Mouse (Mus musculus) lung, embryonic 16.5 days (tissue): Measurements from ENCODE around the gene Isg20l2. TPM values are rescaled to one million over a fixed set of nuclear protein-coding genes. Genes with fewer than 3 reads are reported as not detected.

Source experiments
- ATAC-seq: fragments of 200-750 bp; cut with Nextera tagmentation; 2 replicates; pipeline ENCODE4 v1.8.0; 2017; ENCODE audit warnings: low read depth, mild to moderate bottlenecking, moderate library complexity
- H3K27ac ChIP-seq: fragments of 300-500 bp; sonication (generic); 2 replicates; pipeline ENCODE4 v1.5.1; 2014; ENCODE audit warnings: mild to moderate bottlenecking, control low read depth, low read length
- H3K27me3 ChIP-seq: fragments of 300-500 bp; sonication (generic); 2 replicates; pipeline ENCODE4 v1.6.1; 2014; ENCODE audit warnings: low read depth, low read length, mixed read lengths; ENCODE audit not compliant: control insufficient read depth, insufficient read depth
- H3K36me3 ChIP-seq: fragments of 300-500 bp; sonication (generic); 2 replicates; pipeline ENCODE4 v1.6.1; 2014; ENCODE audit warnings: low read length; ENCODE audit not compliant: control insufficient read depth, insufficient read depth
- H3K4me1 ChIP-seq: fragments of 300-500 bp; sonication (generic); replicated peaks from 2 replicates; pipeline ENCODE4 v1.6.1; 2014; ENCODE audit warnings: low read length, mixed read lengths; ENCODE audit not compliant: control insufficient read depth, insufficient read depth
- H3K4me2 ChIP-seq: fragments of 300-500 bp; sonication (generic); 2 replicates; pipeline ENCODE4 v1.6.1; 2014; ENCODE audit warnings: low read depth, low read length, control low read depth
- H3K4me3 ChIP-seq: fragments of 300-500 bp; sonication (generic); 2 replicates; pipeline ENCODE4 v1.5.1; 2014; ENCODE audit warnings: mild to moderate bottlenecking, low read length, control low read depth
- H3K9ac ChIP-seq: fragments of 300-500 bp; sonication (generic); 2 replicates; pipeline ENCODE4 v1.6.1; 2014; ENCODE audit warnings: low read length, control low read depth
- H3K9me3 ChIP-seq: fragments of 300-500 bp; sonication (generic); 2 replicates; pipeline ENCODE4 v1.6.1; 2016; ENCODE audit warnings: low read length; ENCODE audit not compliant: control insufficient read depth
- WGBS: fragments of 180-500 bp; shearing (Covaris S2); extraction: QIAGEN DNeasy Blood & Tissue Kit; methylation state at CpG from one replicate; pipeline ENCODE4 v1.1.7; 2014; 5-methylcytosine and 5-hydroxymethylcytosine counted together
- polyA plus RNA-seq: library from polyadenylated mRNA; unstranded; fragments of >200 nt; fragmentation: Nextera tagmentation; extraction: Ambion mirVana; gene quantifications from 2 replicates; pipeline ENCODE4 v1.2.1, GENCODE M21; 2015

Gene Isg20l2
- polyA plus RNA-seq, 1 experiment from 2014 or later, result 54.8 TPM

GRCm38 (mm10) chr3:87907906-87908305 lies 22.2 kb upstream of the Isg20l2 start:
- no peaks in the 10 kb centered on the region for H3K36me3 ChIP-seq
- H3K9me3 ChIP-seq, result no peaks in the 10 kb centered on the region
- peaks cover 35% of the 10 kb centered on the region for H3K4me1 ChIP-seq
- peak overlapping the region; percentile 86 for H3K4me2 ChIP-seq
- ATAC-seq, result no peak
- no peaks in the 10 kb centered on the region for H3K27me3 ChIP-seq
- 0% methylated on average over 1 of the region's 1 CpGs for WGBS
- H3K9ac ChIP-seq, result peak overlapping the region; percentile 99
- peak overlapping the region; percentile 98 for H3K4me3 ChIP-seq
- H3K27ac ChIP-seq, result peak overlapping the region; percentile 98

DNA sequence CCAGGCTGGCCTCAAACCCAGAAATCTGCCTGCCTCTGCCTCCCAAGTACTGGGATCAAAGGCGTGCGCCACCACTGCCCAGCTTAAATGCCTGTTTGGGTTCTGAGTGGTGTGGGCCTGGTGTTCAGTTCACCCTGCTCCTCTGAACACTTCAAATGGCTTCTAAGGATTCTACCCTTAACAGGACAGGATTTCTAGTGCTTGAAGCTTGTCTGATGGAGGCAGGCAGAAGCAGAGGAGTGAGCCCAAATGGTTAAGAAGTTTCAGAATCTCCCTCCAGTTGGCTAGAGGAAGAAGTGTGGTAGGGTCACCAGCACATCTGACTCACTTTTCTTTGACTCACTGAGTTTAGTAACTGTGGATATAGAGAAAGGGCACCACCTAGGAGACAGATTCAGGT lies 20.7 kb upstream of the Isg20l2 start:
- Histone ChIP-seq H3K36me3 (peaks cover 10% of the 10 kb centered on the region; the same call in 1 of the 2 replicates), H3K4me1 (peaks cover 35% of the 10 kb centered on the region), H3K9me3 (no peaks in the 10 kb centered on the region), H3K4me2 (peak overlapping the region; percentile 49), H3K27ac (peak overlapping the region; percentile 98), H3K9ac (no peak overlapping the region; the same call in 1 of the 2 replicates), H3K4me3 (no peak overlapping the region), H3K27me3 (no peaks in the 10 kb centered on the region)
- WGBS, result 76% methylated on average over 2 of the region's 2 CpGs
- no peak for ATAC-seq

GRCm38 (mm10) chr3:87909874-87910273 lies 20.2 kb upstream of the Isg20l2 start:
- peak overlapping the region; percentile 45 for H3K4me3 ChIP-seq
- no peaks in the 10 kb centered on the region for H3K27me3 ChIP-seq
- ATAC-seq, result no peak
- peak overlapping the region; percentile 98 for H3K27ac ChIP-seq
- WGBS, result 6% methylated on average over 4 of the region's 4 CpGs
- peaks cover 35% of the 10 kb centered on the region for H3K4me1 ChIP-seq
- H3K36me3 ChIP-seq, result peaks cover 14% of the 10 kb centered on the region; the same call in 1 of the 2 replicates
- H3K4me2 ChIP-seq, result peak overlapping the region; percentile 49
- H3K9ac ChIP-seq, result peak overlapping the region; percentile 41
- no peaks in the 10 kb centered on the region for H3K9me3 ChIP-seq

- H3K9ac ChIP-seq, result peak overlapping the region; percentile 41
- no peaks in the 10 kb centered on the region for H3K9me3 ChIP-seq
- peak overlapping the region; percentile 98 for H3K27ac ChIP-seq
- H3K4me2 ChIP-seq, result peak overlapping the region; percentile 49
- peaks cover 35% of the 10 kb centered on the region for H3K4me1 ChIP-seq
- ATAC-seq, result peak; percentile 29
- peak overlapping the region; percentile 45 for H3K4me3 ChIP-seq
- 8% methylated on average over 12 of the region's 12 CpGs for WGBS
- no peaks in the 10 kb centered on the region for H3K27me3 ChIP-seq
- peaks cover 21% of the 10 kb centered on the region; the same call in 1 of the 2 replicates for H3K36me3 ChIP-seq
Measured at GRCm38 (mm10) chr3:87910573-87911141, 19.5 kb upstream of the Isg20l2 start.

- no peak overlapping the region for H3K9ac ChIP-seq
- ATAC-seq, result no peak
- no peak overlapping the region for H3K4me2 ChIP-seq
- H3K4me3 ChIP-seq, result no peak overlapping the region
- H3K27me3 ChIP-seq, result no peaks in the 10 kb centered on the region
- no peaks in the 10 kb centered on the region for H3K9me3 ChIP-seq
- WGBS, result 84% methylated on average over 7 of the region's 7 CpGs
- peaks cover 29% of the 10 kb centered on the region for H3K4me1 ChIP-seq
- H3K27ac ChIP-seq, result no peak overlapping the region
- H3K36me3 ChIP-seq, result peaks cover 31% of the 10 kb centered on the region
Measured at GRCm38 (mm10) chr3:87913491-87913890, 16.6 kb upstream of the Isg20l2 start.

- peaks cover 31% of the 10 kb centered on the region for H3K36me3 ChIP-seq
Measured at GRCm38 (mm10) chr3:87913891-87914290, 16.2 kb upstream of the Isg20l2 start.

GRCm38 (mm10) chr3:87916990-87917389 lies 13.1 kb upstream of the Isg20l2 start:
- Histone ChIP-seq H3K27me3 (no peaks in the 10 kb centered on the region), H3K36me3 (peaks cover 31% of the 10 kb centered on the region), H3K27ac (no peak overlapping the region), H3K9me3 (no peaks in the 10 kb centered on the region), H3K9ac (no peak overlapping the region), H3K4me3 (no peak overlapping the region), H3K4me2 (no peak overlapping the region), H3K4me1 (peaks cover 2% of the 10 kb centered on the region; the same call in 1 of the 2 replicates)
- 83% methylated on average over 1 of the region's 1 CpGs for WGBS
- ATAC-seq, result no peak

More at GRCm38 (mm10) chr3:87913891-87914290, 16.2 kb upstream of the Isg20l2 start:
- H3K27ac ChIP-seq, result no peak overlapping the region
- H3K4me2 ChIP-seq, result no peak overlapping the region
- ATAC-seq, result no peak
- no peaks in the 10 kb centered on the region for H3K27me3 ChIP-seq
- no peaks in the 10 kb centered on the region for H3K9me3 ChIP-seq
- H3K4me3 ChIP-seq, result no peak overlapping the region
- peaks cover 25% of the 10 kb centered on the region for H3K4me1 ChIP-seq
- WGBS, result 89% methylated on average over 10 of the region's 10 CpGs
- no peak overlapping the region for H3K9ac ChIP-seq

DNA sequence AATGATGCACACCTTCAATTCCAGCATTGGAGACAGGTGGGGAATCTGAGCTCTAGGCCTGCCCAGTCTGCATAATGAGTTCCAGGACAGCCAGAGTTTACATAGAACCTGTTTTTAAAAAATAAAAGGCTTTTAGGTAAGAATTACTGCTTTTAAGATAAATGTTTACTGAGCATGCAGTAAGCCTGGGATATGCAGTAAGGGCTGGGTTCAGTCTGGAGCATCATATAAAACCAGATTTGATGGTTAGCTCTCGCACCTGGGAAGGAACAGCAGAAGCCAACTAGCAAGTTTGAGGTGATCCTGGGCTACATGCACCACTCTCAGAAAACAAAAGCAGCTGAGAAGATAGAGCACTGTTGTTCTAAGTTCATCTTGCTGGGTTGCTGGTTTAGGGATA lies 11.6 kb upstream of the Isg20l2 start:
- no peak overlapping the region for H3K9ac ChIP-seq
- no peak overlapping the region for H3K27ac ChIP-seq
- H3K4me2 ChIP-seq, result no peak overlapping the region
- 84% methylated on average over 1 of the region's 1 CpGs for WGBS
- no peak overlapping the region for H3K4me3 ChIP-seq
- peaks cover 44% of the 10 kb centered on the region for H3K36me3 ChIP-seq
- ATAC-seq, result no peak
- H3K4me1 ChIP-seq, result peaks cover 2% of the 10 kb centered on the region; the same call in 1 of the 2 replicates
- no peaks in the 10 kb centered on the region for H3K27me3 ChIP-seq
- H3K9me3 ChIP-seq, result no peaks in the 10 kb centered on the region

GRCm38 (mm10) chr3:87919336-87920108 lies 10.6 kb upstream of the Isg20l2 start, which contains the start of gene Mrpl24:
Mrpl24 (plus strand) TSS chr3:87919506.
- Histone ChIP-seq H3K4me2 (peak within 1 kb of the TSS; percentile 62), H3K9me3 (no peaks in the 10 kb centered on the region), H3K9ac (peak within 1 kb of the TSS; percentile 78), H3K4me3 (peak within 1 kb of the TSS; percentile 69), H3K27ac (peak within 1 kb of the TSS; percentile 90), H3K36me3 (peaks cover 42% of the 10 kb centered on the region), H3K27me3 (no peaks in the 10 kb centered on the region), H3K4me1 (peaks cover 2% of the 10 kb centered on the region; the same call in 1 of the 2 replicates)
- under 1% methylated on average over 30 of the region's 30 CpGs for WGBS
- peak; percentile 88 for ATAC-seq
